Mouse (Mus musculus): Measurements from ENCODE around the gene Faah. TPM values are rescaled to one million over a fixed set of nuclear protein-coding genes. Genes with fewer than 3 reads are reported as not detected.

Faah gene
- polyA plus RNA-seq, 1 experiment from 2014 or later: 27.5 TPM

- no peak overlapping the region for H3K4me2 ChIP-seq (ENCODE audit: low read length)
- 94% methylated on average over 1 of the region's 1 CpGs for WGBS
- no peaks in the 10 kb centered on the region for H3K9me3 ChIP-seq (ENCODE audit: control insufficient read depth, low read length)
- no peak overlapping the region for H3K4me3 ChIP-seq (ENCODE audit: low read length)
- no peak for ATAC-seq
- no peaks in the 10 kb centered on the region for H3K27me3 ChIP-seq (replicated peaks; ENCODE audit: control insufficient read depth, insufficient read depth, low read length)
- no peaks in the 10 kb centered on the region for H3K36me3 ChIP-seq (ENCODE audit: control insufficient read depth, insufficient read depth, low read length)
- H3K4me1 ChIP-seq (ENCODE audit: control insufficient read depth, insufficient read depth, low read depth, low read length): peaks cover 3% of the 10 kb centered on the region; the same call in 1 of the 2 replicates
- H3K9ac ChIP-seq (ENCODE audit: low read depth, low read length): no peak overlapping the region
- no peak overlapping the region for H3K27ac ChIP-seq (ENCODE audit: low read depth, low read length)
Measured at GRCm38 (mm10) chr4:116047681-116048080, 30.0 kb upstream of the Faah start.

- Histone ChIP-seq H3K27me3 (replicated peaks; ENCODE audit: control insufficient read depth, insufficient read depth, low read length) (no peaks in the 10 kb centered on the region), H3K4me3 (ENCODE audit: low read length) (no peak overlapping the region)
- no peak for ATAC-seq
Measured at GRCm38 (mm10) chr4:116046604-116047003, 28.9 kb upstream of the Faah start.

GRCm38 (mm10) chr4:116042186-116042585 is 24.5 kb upstream of the Faah start:
- WGBS: 85% methylated on average over 3 of the region's 3 CpGs
- H3K27me3 ChIP-seq (replicated peaks; ENCODE audit: control insufficient read depth, insufficient read depth, low read length): no peaks in the 10 kb centered on the region
- H3K4me3 ChIP-seq (ENCODE audit: low read length): no peak overlapping the region
- H3K4me1 ChIP-seq (ENCODE audit: control insufficient read depth, insufficient read depth, low read depth, low read length): no peaks in the 10 kb centered on the region
- no peaks in the 10 kb centered on the region for H3K9me3 ChIP-seq (ENCODE audit: control insufficient read depth, low read length)
- H3K9ac ChIP-seq (ENCODE audit: low read depth, low read length): no peak overlapping the region
- no peaks in the 10 kb centered on the region for H3K36me3 ChIP-seq (ENCODE audit: control insufficient read depth, insufficient read depth, low read length)
- ATAC-seq: no peak
- no peak overlapping the region for H3K27ac ChIP-seq (ENCODE audit: low read depth, low read length)
- H3K4me2 ChIP-seq (ENCODE audit: low read length): no peak overlapping the region

More at GRCm38 (mm10) chr4:116046604-116047003, 28.9 kb upstream of the Faah start:
- H3K4me2 ChIP-seq (ENCODE audit: low read length): no peak overlapping the region
- H3K9ac ChIP-seq (ENCODE audit: low read depth, low read length): no peak overlapping the region
- WGBS: 98% methylated on average over 2 of the region's 2 CpGs
- H3K9me3 ChIP-seq (ENCODE audit: control insufficient read depth, low read length): no peaks in the 10 kb centered on the region
- H3K27ac ChIP-seq (ENCODE audit: low read depth, low read length): no peak overlapping the region
- H3K36me3 ChIP-seq (ENCODE audit: control insufficient read depth, insufficient read depth, low read length): no peaks in the 10 kb centered on the region
- H3K4me1 ChIP-seq (ENCODE audit: control insufficient read depth, insufficient read depth, low read depth, low read length): no peaks in the 10 kb centered on the region

- Histone ChIP-seq H3K4me1 (ENCODE audit: control insufficient read depth, insufficient read depth, low read depth, low read length) (no peaks in the 10 kb centered on the region), H3K36me3 (ENCODE audit: control insufficient read depth, insufficient read depth, low read length) (no peaks in the 10 kb centered on the region), H3K27me3 (replicated peaks; ENCODE audit: control insufficient read depth, insufficient read depth, low read length) (no peaks in the 10 kb centered on the region), H3K4me2 (ENCODE audit: low read length) (no peak overlapping the region), H3K4me3 (ENCODE audit: low read length) (no peak overlapping the region), H3K9me3 (ENCODE audit: control insufficient read depth, low read length) (no peaks in the 10 kb centered on the region), H3K27ac (ENCODE audit: low read depth, low read length) (no peak overlapping the region), H3K9ac (ENCODE audit: low read depth, low read length) (no peak overlapping the region)
- 89% methylated on average over 2 of the region's 2 CpGs for WGBS
- no peak for ATAC-seq
Measured at GRCm38 (mm10) chr4:116040466-116040865, 22.7 kb upstream of the Faah start.

- Histone ChIP-seq H3K36me3 (ENCODE audit: control insufficient read depth, insufficient read depth, low read length) (no peaks in the 10 kb centered on the region), H3K4me3 (ENCODE audit: low read length) (no peak overlapping the region), H3K9me3 (ENCODE audit: control insufficient read depth, low read length) (no peaks in the 10 kb centered on the region), H3K4me2 (ENCODE audit: low read length) (no peak overlapping the region), H3K9ac (ENCODE audit: low read depth, low read length) (no peak overlapping the region), H3K4me1 (ENCODE audit: control insufficient read depth, insufficient read depth, low read depth, low read length) (no peaks in the 10 kb centered on the region), H3K27ac (ENCODE audit: low read depth, low read length) (no peak overlapping the region), H3K27me3 (replicated peaks; ENCODE audit: control insufficient read depth, insufficient read depth, low read length) (no peaks in the 10 kb centered on the region)
- ATAC-seq: no peak
- 92% methylated on average over 5 of the region's 5 CpGs for WGBS
Measured at GRCm38 (mm10) chr4:116033374-116033773, 15.6 kb upstream of the Faah start.

- WGBS: 92% methylated on average over 9 of the region's 9 CpGs
- no peak overlapping the region for H3K4me3 ChIP-seq (ENCODE audit: low read length)
- no peaks in the 10 kb centered on the region for H3K36me3 ChIP-seq (ENCODE audit: control insufficient read depth, insufficient read depth, low read length)
- H3K27ac ChIP-seq (ENCODE audit: low read depth, low read length): no peak overlapping the region
- H3K4me2 ChIP-seq (ENCODE audit: low read length): no peak overlapping the region
- no peaks in the 10 kb centered on the region for H3K27me3 ChIP-seq (replicated peaks; ENCODE audit: control insufficient read depth, insufficient read depth, low read length)
- H3K4me1 ChIP-seq (ENCODE audit: control insufficient read depth, insufficient read depth, low read depth, low read length): no peaks in the 10 kb centered on the region
- no peaks in the 10 kb centered on the region for H3K9me3 ChIP-seq (ENCODE audit: control insufficient read depth, low read length)
- no peak for ATAC-seq
- H3K9ac ChIP-seq (ENCODE audit: low read depth, low read length): no peak overlapping the region
Measured at GRCm38 (mm10) chr4:116032906-116033305, 15.2 kb upstream of the Faah start.

GRCm38 (mm10) chr4:116017300-116017901 is 325 bp downstream of the Faah start:
- peak overlapping the region; percentile 89 for H3K9ac ChIP-seq (ENCODE audit: low read depth, low read length)
- WGBS: under 1% methylated on average over 59 of the region's 60 CpGs
- peak; percentile 94 for ATAC-seq
- no peaks in the 10 kb centered on the region for H3K9me3 ChIP-seq (ENCODE audit: control insufficient read depth, low read length)
- no peaks in the 10 kb centered on the region for H3K36me3 ChIP-seq (ENCODE audit: control insufficient read depth, insufficient read depth, low read length)
- peak overlapping the region; percentile 82 for H3K4me3 ChIP-seq (ENCODE audit: low read length)
- H3K27ac ChIP-seq (ENCODE audit: low read depth, low read length): peak overlapping the region; percentile 80
- H3K4me2 ChIP-seq (ENCODE audit: low read length): peak overlapping the region; percentile 95
- peaks cover 4% of the 10 kb centered on the region for H3K4me1 ChIP-seq (ENCODE audit: control insufficient read depth, insufficient read depth, low read depth, low read length)
- H3K27me3 ChIP-seq (replicated peaks; ENCODE audit: control insufficient read depth, insufficient read depth, low read length): peaks cover 7% of the 10 kb centered on the region

GRCm38 (mm10) chr4:116016862-116017299 is 845 bp downstream of the Faah start:
- Histone ChIP-seq H3K4me3 (ENCODE audit: low read length) (peak overlapping the region; percentile 82), H3K36me3 (ENCODE audit: control insufficient read depth, insufficient read depth, low read length) (no peaks in the 10 kb centered on the region), H3K4me2 (ENCODE audit: low read length) (peak overlapping the region; percentile 95), H3K4me1 (ENCODE audit: control insufficient read depth, insufficient read depth, low read depth, low read length) (peaks cover 4% of the 10 kb centered on the region), H3K9ac (ENCODE audit: low read depth, low read length) (peak overlapping the region; percentile 89), H3K27me3 (replicated peaks; ENCODE audit: control insufficient read depth, insufficient read depth, low read length) (peaks cover 7% of the 10 kb centered on the region), H3K9me3 (ENCODE audit: control insufficient read depth, low read length) (no peaks in the 10 kb centered on the region), H3K27ac (ENCODE audit: low read depth, low read length) (peak overlapping the region; percentile 80)
- 11% methylated on average over 16 of the region's 16 CpGs for WGBS
- no peak for ATAC-seq

GRCm38 (mm10) chr4:116016396-116016795 is 1.3 kb downstream of the Faah start:
- H3K4me3 ChIP-seq (ENCODE audit: low read length): peak overlapping the region; percentile 82
- no peaks in the 10 kb centered on the region for H3K9me3 ChIP-seq (ENCODE audit: control insufficient read depth, low read length)
- no peak overlapping the region for H3K27ac ChIP-seq (ENCODE audit: low read depth, low read length)
- H3K4me1 ChIP-seq (ENCODE audit: control insufficient read depth, insufficient read depth, low read depth, low read length): peaks cover 4% of the 10 kb centered on the region
- peaks cover 7% of the 10 kb centered on the region for H3K27me3 ChIP-seq (replicated peaks; ENCODE audit: control insufficient read depth, insufficient read depth, low read length)
- 54% methylated on average over 3 of the region's 3 CpGs for WGBS
- H3K36me3 ChIP-seq (ENCODE audit: control insufficient read depth, insufficient read depth, low read length): no peaks in the 10 kb centered on the region
- no peak for ATAC-seq
- no peak overlapping the region; the same call in 1 of the 2 replicates for H3K9ac ChIP-seq (ENCODE audit: low read depth, low read length)
- peak overlapping the region; percentile 95 for H3K4me2 ChIP-seq (ENCODE audit: low read length)
